Mouse (Mus musculus) 416B (cell line): ENCODE results near the gene Cntn5.
"Not testable (repeated sequence)": the region's sequence is repeated elsewhere in the genome, so short reads cannot be mapped to it uniquely, and the experiment has no call there.

Experiments
- DNase-seq: peaks from one replicate; pipeline ENCODE4 v3.0.0; 2011; ENCODE audit warnings: low read depth

The Cntn5 gene

DNA sequence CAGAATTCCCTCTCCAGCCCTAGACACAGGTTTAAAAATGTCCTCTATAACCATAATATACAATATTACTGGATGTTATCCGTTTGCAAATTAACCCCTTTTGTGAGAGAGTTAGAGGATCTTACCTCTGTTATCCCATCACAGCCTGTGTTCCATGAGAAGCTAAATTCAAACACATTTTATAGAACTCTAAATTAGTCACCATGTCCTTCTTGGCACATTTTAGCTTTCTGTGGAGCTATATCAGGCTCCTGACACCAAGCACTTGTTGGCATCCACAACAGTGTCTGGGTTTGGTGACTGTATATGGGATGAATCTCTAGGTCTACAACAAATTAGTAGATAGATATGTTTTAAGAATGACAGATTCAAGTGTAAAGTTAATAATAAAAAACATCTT, 253.9 kb downstream of the Cntn5 start:
- DNase-seq: no peak

DNA sequence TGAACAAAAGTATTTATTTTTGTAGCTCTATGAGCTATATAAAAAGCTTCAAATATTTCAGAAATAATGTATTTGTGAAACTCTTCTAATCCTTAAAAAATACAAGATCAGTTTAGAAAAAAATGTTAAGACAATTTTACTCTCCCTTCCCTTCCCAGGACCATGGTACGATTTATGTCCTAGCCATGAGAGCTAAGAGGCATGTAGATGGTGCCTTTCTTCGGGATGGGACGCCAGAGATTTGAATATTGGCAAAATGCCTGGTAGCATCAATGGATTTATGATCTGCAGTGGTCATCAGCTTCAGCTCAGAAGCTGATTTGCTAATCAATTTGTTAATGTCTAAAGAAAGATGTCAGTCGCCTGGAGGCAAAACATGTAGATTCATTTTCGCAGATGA, 258.6 kb downstream of the Cntn5 start:
- no peak for DNase-seq

- no peak for DNase-seq
Observed at GRCm38 (mm10) chr9:10645045-10645830, 259.3 kb downstream of the Cntn5 start.

- no peak for DNase-seq
Observed at GRCm38 (mm10) chr9:10618036-10618435, 286.5 kb downstream of the Cntn5 start.

- DNase-seq: no peak
Observed at GRCm38 (mm10) chr9:10575346-10576241, 329.0 kb downstream of the Cntn5 start.

GRCm38 (mm10) chr9:10569830-10570229, 334.7 kb downstream of the Cntn5 start:
- DNase-seq: peak; percentile 1

DNA sequence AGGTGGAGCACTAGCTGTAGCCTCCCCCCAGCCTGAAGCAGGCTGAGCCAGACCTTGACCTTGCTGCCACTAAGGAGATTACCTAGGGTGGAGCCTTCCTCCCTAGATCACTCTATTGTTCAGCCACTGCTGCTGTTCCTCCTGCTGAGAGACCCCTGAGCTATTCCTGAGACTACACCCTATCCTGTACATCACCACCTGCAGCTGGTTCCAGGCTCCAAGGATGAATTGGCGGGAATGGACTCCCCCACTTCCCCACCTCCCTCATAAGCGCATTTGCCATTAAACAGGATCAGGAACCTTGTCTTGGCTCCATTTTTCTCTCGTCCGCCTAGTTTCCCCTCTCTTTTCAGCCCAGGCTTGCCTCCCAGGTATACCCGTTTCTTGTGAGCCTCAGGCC, 363.7 kb downstream of the Cntn5 start:
- DNase-seq: not testable (repeated sequence)

GRCm38 (mm10) chr9:10532248-10532647, 372.3 kb downstream of the Cntn5 start:
- DNase-seq: no peak

GRCm38 (mm10) chr9:10531087-10531486, 373.5 kb downstream of the Cntn5 start:
- no peak for DNase-seq

- DNase-seq: no peak
Observed at GRCm38 (mm10) chr9:10529528-10529927, 375.0 kb downstream of the Cntn5 start.

DNA sequence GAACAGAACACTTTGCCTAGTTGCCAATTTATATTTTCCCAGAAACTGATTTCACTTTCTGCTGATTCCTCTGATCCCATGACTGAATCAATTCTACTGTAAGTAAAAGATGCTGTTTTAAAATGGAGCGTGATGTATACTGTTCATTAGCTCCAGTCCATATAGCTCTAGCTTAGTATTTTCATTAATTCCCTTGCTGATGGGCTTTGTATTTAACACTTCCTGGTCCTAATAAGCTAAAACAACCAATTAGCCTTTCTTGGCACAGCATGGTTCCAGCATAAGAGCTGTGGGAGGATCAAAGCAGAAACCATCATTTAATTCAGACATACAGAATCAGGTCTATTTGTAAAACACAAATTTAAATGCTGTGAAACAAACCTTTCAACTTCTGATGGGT, 375.5 kb downstream of the Cntn5 start:
- no peak for DNase-seq

GRCm38 (mm10) chr9:10528692-10529091, 375.9 kb downstream of the Cntn5 start:
- no peak for DNase-seq

DNA sequence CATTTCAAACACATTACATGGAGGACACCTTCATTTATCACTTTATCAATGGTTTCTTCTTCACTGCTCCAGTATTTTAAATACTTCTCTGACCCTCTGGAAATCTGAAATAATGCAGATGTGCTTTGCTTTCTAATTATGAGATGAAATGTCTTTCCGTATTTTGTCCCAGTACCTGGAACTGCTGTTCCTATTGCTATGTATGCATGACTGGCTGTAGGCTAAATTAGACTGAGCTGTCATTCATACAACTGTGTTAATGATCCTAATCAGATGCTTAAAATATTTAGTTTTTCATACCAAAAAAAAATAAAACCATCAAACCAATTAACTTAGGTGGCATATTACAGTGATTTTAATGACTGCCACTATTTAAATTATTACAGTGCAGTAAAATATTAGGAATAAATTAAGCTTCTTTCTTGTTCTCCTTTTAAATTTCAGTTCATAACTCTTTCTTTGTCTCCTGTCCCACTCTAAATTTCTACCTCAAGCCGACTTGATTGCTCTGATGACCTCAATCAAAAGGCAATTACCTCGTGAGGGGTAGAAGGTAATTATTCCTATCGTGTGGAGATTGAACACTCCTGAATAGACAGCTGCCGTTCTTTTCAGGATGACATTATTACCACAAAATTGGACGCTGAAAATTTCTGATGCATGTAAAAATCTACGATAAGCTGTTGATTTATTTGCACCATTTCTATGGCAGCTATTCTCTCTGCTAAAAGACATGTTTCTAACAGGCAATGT, 378.5 kb downstream of the Cntn5 start:
- no peak for DNase-seq

GRCm38 (mm10) chr9:10522604-10523003, 382.0 kb downstream of the Cntn5 start:
- no peak for DNase-seq

DNA sequence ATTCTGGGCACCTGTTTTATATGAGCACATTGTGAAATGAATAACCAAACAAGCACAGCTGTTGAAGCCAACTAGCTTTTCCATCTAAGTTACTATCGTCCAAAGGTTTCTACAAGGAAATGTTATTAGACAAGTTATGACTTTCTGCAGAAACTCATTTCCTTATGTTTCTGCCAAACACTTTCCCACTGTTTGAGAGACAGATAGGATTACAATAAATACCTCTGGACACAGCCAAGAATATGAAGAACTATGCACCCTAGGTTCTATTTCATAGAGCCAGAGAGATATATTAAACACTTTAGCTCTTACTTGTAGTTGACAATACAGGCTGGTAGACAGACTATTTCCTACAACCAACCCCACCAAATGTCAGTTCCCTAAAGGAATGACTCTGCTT, 383.5 kb downstream of the Cntn5 start:
- DNase-seq: no peak

GRCm38 (mm10) chr9:10492243-10492642, 412.3 kb downstream of the Cntn5 start:
- no peak for DNase-seq

- DNase-seq: no peak
Observed at GRCm38 (mm10) chr9:10471484-10472125, 433.0 kb downstream of the Cntn5 start.

DNA sequence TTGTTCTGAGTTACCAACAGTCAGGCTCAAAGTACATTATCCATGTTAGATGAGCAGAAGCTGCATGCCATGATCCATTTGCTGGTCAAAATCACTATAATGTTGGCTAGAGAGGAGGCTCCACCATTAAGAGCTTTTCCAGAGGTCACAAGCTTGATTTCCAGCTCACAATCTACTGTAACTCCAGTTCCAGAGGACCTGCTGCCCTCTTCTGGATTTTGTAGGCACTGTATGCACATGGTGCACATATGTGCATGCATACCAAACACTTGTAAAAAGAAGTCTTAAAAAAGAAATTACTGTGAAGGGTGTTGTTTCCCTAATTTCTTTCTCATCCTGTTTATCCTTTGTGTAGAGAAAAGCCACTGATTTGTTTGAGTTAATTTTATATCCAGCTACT, 439.8 kb downstream of the Cntn5 start:
- peak; percentile 13 for DNase-seq

- no peak for DNase-seq
Observed at GRCm38 (mm10) chr9:10457900-10458299, 446.7 kb downstream of the Cntn5 start.

GRCm38 (mm10) chr9:10448987-10449563, 455.5 kb downstream of the Cntn5 start:
- no peak for DNase-seq

- no peak for DNase-seq
Observed at GRCm38 (mm10) chr9:10447220-10447837, 457.2 kb downstream of the Cntn5 start.
